Mouse (Mus musculus): Measurements from ENCODE around the gene Dcxr. TPM values are rescaled to one million over a fixed set of nuclear protein-coding genes. Genes with fewer than 3 reads are reported as not detected.

The Dcxr gene
- total RNA-seq, 2 experiments from 2014 or later: 1.9 to 6.5 TPM

DNA sequence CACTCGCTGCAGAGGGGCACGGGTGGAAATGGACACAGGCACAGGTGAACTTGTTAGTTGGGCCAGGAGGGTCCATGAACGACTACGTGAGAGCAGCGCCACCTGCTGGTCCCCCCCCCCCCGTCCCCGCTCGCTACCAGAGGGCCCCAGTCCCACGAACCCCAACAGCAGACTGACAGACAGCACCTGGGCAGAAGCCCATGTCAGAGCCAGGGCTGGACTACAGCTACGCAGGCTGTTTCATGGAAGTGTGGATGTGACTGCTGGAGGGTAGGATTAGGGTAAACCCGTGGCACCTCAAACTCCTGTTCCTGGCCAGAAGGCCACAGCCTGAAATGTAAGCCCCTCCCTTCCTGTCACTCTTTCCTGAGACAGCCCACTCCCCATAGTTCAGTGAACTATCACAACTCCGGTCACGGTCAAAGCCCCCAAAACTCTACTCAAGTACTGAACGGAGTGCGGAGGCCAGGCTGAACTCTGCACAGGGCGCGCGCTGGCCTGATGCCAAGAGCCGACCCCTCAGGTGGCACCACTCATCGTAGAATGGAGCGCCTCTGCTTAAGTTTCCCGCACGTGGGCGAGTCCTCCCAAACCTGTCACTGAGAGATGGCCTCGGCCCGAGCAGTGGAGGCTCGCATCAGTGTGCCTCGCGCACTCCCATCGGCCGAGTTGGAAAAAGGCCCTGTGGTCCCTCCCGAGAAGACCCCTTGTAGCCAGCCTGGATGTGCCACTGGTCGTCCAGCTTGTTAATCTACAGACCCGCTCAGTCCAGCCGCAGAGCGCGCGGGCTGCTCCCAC is 14.1 kb downstream of the Dcxr start:
- peak; percentile 19 for ATAC-seq (replicated peaks; ENCODE audit: low FRiP score, poor library complexity, severe bottlenecking)

DNA sequence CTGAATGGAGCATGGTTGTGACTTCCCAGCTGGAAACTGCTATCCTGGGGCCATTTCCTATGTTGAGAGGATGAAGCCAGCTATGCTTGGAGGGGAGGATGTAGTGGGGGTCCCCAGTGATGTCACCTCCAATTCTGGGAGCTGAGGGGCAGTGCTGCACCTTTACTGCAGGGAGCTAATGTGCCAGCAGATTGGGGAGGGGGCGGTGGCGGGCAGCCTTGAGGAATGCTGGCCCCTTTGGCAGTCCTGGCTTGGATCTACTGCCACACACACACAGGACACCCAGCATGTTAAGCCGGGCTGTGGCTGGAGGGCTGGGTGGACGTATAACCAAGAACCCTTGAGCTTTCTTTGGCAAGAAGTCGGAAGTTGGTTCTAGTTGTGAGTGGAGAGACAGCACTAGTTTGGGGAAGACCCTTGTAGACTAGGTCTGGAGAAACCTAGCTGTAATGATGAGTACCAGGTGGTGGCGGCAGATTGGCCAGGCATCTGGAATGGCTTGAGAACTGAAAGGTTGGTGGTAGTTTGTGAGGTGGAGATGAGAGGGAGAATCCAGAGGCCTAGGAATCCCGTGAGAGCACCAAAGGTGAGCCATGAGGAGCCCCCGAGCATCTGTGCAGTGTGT is 15.0 kb downstream of the Dcxr start:
- ATAC-seq (replicated peaks; ENCODE audit: low FRiP score, poor library complexity, severe bottlenecking): no peak

DNA sequence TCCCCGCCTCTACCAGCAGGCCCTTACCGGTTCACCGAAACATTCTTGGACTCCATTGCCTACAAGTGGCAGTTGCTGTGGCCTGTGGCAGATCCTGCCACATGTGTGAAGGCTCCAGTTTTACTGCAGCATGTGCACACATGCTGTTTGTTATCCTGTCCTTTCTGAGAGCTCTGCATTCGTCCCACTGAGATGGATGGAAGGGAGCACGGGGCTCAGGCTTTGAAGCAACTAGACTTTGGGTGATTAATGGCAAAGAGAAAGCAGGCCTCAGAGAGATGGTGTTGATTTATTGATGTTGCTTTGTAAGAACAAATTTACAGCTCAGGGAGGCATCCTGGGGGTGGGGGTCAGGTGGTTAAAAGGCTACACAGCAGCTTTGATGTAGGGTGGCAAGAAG is 16.4 kb downstream of the Dcxr start:
- no peak for ATAC-seq (replicated peaks; ENCODE audit: low FRiP score, poor library complexity, severe bottlenecking)

DNA sequence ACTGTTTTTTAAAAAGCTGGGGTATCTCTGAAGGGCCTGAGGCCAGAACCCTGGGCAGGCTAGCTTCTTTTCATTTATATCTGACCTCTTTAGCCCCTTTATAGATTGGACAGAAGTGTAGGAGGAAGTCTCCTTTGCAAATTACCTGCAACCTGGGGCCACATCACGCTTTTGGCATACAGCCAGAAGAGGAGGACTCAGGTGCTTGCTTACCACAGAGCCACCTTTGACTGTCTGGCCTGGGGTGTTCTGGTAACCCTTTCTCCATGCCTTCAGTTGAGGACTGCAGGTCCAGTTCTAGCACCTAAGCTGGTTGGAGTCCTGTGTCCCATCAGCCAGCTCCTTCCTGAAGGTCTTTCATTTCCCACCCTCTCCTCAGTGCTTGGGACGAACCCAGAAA is 17.5 kb downstream of the Dcxr start:
- ATAC-seq (replicated peaks; ENCODE audit: low FRiP score, poor library complexity, severe bottlenecking): no peak

DNA sequence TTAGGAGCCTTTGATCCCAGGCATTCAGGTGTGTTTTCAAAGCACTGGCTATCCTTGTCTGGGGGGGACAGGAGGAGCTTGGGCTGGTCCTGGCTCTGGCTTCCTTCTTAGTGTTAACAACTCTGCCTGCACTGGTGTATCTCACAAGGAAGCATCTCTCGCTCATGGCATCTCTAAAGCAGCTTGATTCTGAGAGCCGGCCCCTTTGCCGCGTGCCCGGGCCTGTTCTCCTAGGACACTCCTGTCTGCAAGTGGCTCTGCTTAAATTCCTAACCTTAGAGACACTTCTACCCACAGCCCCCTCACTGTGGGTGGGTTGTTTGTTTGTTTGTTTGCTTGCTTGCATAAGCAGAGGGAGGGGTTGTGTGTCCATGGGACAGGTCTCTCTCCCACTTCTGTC is 19.1 kb downstream of the Dcxr start:
- no peak for ATAC-seq (replicated peaks; ENCODE audit: low FRiP score, poor library complexity, severe bottlenecking)

DNA sequence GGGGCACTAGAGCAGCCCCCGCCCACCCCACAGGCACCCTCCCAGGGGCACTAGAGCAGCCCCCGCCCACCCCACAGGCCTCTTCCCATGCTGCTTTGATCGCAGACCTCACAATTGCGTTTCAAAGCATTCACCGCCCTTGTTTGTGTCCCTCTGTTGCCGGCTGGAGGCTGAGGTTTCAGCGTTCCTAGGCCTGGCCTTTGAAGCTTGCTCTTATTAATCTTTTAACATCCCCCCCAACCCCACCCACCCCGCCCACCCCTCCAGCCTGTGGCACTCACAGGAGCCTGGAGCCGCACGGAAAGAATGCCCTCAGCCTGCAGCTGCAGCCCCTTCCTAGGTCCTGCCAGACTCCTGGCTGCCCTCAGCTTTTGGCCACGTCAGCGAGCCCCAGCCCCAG is 19.9 kb downstream of the Dcxr start:
- ATAC-seq (replicated peaks; ENCODE audit: low FRiP score, poor library complexity, severe bottlenecking): no peak

DNA sequence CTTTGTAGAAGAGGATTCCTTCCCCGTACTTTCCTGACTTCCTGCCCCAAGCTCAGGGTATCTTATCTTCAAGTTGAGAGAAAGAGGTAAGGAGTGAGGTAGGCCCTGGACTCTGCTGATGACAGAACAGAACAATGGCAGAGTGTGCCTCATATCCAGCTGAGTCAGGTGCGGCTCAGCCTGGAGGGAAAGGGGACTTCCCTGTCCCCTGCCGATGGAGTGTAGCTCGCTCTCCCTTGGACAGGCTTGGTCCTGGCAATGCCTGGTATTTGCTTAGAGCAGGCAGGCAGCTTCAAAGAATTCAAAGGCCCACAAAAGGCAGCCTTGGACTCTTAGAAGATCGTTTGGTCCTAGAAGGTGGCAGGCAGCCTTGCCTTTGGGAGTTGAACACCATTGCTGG is 21.0 kb downstream of the Dcxr start:
- ATAC-seq (replicated peaks; ENCODE audit: low FRiP score, poor library complexity, severe bottlenecking): no peak

DNA sequence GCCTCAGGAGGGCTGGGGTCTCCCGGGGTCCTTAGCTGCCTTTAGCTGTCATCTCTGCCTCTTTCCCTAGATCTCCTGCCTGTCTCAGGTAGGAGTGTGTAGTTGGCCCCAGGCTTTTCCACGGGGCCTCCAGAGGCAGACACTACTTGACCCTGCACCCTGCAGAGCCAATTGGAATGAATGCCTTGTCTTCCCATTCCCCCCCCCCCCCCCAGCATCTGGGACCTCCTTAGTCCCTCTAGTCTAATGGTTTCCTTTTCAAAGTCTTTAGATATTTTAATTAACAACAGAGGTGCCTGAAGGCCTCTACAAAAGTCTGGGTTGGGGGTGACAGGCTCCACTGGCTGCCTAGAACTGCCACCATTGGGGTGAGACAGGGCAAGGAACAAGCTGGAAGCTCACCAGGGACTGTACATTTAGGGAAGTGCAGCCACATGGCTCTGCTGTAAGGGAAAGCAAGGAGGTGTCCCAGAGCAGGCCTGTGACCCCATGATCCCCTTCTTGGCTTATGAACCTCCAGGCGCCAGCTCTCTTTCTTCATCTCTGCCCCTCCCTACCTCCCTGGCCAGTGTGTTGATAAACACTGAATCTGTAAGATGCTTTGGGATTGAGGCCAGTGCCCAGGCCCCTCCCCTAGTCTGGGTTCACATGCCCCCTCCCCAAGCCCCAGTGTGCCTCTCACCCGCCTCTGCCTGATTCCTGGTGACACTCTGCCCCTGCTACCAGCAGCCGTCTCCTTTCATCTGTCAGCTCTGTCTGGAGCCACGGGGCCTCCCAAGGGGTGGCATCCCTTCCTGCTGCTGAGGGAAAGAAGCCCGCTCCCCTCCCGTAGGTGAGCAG is 22.4 kb downstream of the Dcxr start:
- ATAC-seq (replicated peaks; ENCODE audit: low FRiP score, poor library complexity, severe bottlenecking): no peak

DNA sequence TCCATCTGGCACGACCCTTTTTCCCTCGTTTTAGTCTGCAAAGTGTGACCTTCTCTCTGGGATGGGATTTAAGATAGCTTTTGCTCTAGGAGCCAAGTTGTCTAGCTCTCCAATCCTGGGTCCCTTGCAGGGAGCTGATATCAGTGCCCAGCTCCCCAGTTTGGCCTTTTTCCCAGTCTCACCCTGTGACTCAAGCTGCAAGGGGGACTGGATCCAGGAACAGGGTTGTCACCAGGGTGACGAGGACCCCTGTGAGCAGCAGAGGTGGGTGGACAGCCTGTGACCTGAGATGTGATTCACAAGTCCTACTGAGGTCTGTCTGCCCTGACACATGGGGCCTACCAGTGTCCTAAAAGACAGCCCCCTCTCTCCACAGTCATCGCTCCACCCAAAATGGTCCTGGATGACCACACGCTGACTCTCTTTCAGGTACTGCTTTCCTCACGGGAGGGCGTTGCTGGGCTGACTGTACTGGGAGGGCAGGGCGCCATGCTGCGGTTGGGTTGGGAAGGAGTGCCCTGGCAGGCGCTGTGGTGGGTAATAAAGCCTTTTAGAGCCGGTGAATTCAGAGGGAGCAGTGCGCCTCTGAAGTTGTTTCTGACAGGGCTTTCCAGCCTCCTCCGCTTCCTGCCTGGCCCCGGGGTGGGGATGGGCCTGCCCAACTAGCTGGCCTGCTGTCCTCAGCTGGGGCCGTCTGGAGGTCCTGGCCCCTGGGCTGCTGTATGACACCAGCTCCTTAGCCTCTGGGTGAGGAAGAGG is 23.2 kb downstream of the Dcxr start:
- no peak for ATAC-seq (replicated peaks; ENCODE audit: low FRiP score, poor library complexity, severe bottlenecking)

DNA sequence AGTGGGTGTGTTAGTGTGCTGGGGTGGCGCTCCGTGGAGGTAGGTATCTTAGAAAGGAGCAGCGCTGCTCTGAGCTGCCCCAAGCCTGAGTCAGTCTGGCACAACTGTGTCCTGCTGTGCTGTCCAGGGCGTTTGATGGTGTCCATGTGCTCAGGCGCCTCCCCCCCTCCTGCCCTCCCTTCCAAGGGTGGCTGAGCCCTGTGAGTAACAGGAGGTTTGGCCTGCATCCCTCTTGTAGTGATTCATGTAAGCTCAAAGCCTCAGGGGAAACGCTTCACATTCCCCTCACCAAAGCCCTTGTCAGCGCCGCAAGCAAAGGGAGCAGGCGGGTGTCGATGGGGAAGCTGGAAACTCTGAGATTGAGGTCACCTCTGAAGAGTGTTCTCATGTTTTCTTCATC is 29.3 kb downstream of the Dcxr start:
- no peak for ATAC-seq (replicated peaks; ENCODE audit: low FRiP score, poor library complexity, severe bottlenecking)

DNA sequence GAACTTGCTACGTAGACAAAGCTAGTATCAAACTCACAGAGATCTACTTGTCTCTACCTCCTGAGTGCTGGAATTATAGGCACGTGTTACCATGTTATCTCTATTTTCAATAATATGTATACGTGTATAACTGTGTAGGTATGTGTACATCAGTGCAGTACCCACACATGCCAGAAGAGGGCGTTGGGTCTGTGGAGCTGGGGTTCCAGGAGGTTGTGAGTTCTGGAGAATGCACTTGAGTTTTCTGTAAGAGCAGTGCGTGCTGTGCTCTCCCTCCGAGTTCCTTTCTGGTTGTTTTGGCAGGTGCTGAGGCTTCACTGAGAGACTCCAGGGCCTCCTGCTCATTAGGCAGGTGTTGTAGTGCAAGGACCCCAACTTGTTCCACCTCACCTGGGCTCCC is 30.5 kb downstream of the Dcxr start:
- no peak for ATAC-seq (replicated peaks; ENCODE audit: low FRiP score, poor library complexity, severe bottlenecking)

DNA sequence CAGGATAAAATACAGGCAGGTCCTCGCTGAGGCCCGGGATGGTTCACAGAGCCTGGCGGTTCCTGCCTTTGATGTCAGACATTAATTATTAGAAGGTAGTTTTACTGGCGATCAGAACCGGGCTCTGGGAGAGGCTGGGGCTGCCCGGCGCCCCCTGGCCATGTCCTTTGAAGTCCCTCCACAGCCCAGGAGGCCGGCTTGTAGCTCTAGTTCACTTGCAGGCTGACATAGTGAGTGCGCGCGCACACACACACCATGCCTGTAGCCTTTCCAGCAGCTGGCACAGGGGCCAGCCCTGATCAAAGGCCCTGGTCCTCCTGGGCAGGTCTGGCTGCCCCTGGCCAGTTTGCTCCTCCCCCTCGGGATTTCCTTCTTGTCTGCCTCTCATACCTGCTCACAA is 31.4 kb downstream of the Dcxr start:
- ATAC-seq (replicated peaks; ENCODE audit: low FRiP score, poor library complexity, severe bottlenecking): no peak

DNA sequence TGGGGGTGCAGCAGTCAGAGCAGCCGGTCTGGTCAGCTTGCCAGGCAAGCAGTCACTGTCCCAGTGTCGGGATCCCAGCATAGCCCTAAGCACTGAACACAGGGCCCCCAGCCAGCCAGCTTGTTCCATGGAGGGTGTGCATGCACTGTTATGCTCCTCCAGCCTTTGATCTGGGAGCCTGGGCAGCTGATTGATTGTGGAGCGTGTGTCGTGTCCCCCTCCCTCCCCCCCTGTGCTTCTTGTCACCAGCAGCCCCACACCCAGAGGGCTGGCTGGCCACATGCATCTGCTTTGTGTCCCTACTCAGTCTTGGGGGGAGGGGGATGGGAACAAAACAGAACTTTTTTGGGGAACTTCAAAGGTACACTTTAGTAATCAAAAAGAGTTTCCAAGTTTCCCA is 31.9 kb downstream of the Dcxr start:
- ATAC-seq (replicated peaks; ENCODE audit: low FRiP score, poor library complexity, severe bottlenecking): no peak

DNA sequence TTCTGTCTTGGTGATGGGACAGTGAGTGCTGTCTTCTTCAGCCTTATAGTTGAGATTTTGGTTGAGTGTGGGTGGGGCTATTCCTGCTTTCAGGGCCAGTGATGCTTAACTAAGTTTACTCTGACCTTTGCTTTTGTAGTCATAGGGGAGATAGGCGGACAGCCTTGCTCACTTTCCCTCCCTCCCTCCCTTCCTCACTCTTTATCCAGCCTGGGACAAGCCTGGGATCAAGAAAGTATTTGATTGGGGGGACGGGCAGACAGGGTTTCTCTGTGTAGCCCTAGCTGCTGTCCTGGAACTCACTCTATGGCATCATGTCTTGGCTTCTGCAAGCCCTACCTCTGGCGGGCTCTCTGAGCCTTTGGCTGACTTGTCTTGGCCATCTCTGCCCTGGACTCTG is 33.6 kb downstream of the Dcxr start:
- ATAC-seq (replicated peaks; ENCODE audit: low FRiP score, poor library complexity, severe bottlenecking): no peak

DNA sequence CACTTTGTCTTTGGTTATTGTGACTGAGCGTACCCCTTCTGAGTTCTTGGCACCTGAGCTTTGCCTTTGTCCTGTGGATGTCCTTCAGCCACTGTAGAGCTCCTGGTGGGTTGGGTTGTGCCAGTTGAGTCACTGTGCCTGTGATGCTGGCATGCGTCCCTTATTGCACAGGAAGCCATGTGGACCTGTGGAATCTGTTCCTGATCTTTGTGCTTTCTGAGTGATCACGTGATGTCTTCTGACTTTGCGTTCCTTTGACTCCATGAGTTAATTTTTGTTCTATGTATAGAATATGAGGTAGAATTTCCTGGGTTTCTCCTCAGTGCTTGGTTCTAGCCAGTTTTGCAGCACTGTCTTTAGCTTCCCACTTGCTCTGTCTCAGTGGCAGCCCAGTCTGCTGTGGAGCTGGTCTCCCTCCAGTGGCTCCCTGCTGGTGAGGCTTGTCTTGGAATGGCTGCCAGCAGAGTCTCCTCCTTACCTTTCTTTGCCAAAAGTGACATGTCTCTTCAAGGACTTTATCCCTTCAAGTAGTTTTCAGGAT is 34.5 kb downstream of the Dcxr start:
- ATAC-seq (replicated peaks; ENCODE audit: low FRiP score, poor library complexity, severe bottlenecking): no peak

DNA sequence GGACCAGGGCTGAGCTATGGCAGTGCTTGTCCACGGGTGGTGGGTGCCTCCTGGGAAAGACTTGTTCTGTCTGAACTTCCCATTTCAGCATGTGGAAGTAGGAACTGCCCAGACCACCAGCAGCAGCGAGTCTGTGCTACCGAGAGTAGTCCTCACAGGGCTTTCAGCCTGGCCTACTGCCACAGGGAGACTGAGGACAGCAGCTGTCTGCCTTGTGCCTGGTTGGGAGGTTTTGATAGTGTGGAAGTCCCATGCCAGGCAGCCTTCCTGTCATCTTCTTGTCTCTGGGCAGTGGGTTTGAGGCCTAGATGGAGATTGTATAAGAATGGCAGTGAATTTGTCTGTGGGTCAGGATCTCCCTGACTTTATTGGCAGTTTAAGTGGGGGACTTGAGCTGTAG is 37.7 kb downstream of the Dcxr start:
- ATAC-seq (replicated peaks; ENCODE audit: low FRiP score, poor library complexity, severe bottlenecking): no peak

DNA sequence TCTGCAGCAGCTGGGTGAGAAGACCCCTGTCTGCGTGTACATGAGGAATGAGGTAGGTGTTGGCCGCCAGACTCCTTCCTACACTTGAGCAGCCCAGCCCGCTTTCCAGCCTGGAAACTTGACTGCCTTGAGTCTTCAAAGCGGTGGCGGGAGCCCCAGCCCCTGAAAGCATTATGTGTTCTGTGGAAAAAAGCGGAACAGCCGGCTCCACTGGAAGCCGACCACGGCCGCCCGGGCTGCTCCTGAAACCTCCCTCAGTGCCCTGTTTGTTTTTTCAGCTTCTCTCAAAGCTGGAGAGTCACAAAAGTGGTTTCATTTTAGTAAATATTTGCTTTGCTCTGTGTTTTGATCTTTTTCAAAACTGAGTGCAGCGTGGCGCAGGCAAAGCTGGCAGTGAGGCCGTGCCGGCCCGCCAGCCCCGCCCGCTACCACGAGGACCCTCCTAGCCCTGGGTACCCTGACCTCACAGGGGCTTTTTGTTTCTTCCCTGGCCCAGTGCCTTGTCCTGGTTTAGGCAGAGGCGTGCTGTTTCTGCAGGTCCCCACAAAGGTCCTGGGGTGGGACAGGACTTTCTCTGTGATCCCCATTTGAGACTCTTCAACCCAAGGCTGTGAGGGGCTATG is 40.3 kb downstream of the Dcxr start:
- no peak for ATAC-seq (replicated peaks; ENCODE audit: low FRiP score, poor library complexity, severe bottlenecking)

DNA sequence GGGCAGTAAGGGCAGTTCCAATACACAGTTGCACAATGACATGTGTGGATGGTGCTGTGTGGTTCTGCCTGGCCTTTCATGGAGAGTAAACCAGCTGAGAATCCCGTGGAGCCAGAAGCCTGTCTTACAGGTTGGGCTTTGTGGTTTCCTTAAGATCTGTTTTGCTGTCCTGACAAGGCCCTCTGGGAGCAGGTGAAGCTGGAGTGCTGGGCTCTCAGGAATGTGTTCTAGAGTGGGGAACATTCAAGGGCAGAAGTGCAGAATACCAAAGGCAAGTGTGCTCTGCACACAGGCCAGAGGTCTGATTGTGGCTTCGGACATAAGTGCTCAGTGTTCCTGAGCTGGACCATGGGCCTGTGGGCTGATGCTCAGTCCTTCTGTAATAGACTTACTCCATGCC is 42.4 kb downstream of the Dcxr start:
- no peak for ATAC-seq (replicated peaks; ENCODE audit: low FRiP score, poor library complexity, severe bottlenecking)

DNA sequence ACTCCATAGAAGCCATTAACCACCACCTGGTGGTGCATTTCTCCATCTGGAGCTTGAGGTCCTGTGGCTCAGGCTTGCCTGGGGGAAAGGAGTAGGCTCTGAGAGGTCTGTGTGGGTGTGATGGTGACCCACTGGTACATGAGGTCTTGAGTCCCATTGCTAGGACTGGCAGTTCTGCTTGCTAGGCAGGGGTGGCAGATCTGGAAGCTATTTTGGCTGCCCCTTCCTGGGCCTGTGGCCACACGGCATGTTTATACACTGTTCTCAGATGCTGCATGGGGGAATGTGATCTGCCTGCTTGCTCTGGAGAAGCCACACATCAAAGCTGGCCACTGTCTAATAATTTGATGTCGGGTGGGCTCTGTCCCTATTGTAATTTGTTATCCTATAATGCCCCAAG is 43.0 kb downstream of the Dcxr start:
- ATAC-seq (replicated peaks; ENCODE audit: low FRiP score, poor library complexity, severe bottlenecking): no peak

DNA sequence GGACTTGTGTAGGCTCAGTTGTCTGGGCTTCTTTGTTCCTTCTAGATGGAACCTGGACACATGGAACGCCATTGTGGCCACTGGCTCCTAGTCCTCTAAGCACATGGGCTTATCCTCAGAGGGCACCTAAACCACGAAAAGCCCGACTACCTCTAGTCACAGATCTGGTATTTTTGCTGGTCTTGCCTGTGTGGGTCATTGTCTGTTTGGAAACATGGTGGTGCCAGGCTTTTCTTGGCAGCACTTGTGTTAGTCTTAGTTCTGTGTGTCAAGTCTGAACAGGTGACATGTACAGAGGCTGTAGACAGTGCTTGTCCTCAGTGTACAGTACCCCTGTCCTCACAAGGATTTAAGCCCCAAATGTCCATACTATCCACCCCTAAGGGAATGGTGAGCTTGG is 43.5 kb downstream of the Dcxr start:
- no peak for ATAC-seq (replicated peaks; ENCODE audit: low FRiP score, poor library complexity, severe bottlenecking)

Data from erythroblast, adult 5-6 weeks (primary cell).